Mouse (Mus musculus) embryo, embryonic 11 days (tissue): ENCODE measurements around the gene Taar4.

ENCODE experiments used
- DNase-seq: peaks from one replicate; pipeline ENCODE4 v3.0.0-alpha.2; 2015

The Taar4 gene

GRCm38 (mm10) chr10:24008143-24008542, 47.8 kb downstream of the Taar4 start:
- DNase-seq, result no peak
